Mouse (Mus musculus) MEL (cell line): ENCODE results near the gene Prrt4. TPM values are rescaled to one million over a fixed set of nuclear protein-coding genes. Genes with fewer than 3 reads are reported as not detected.

Source experiments
- DNase-seq: peaks from one replicate; pipeline ENCODE4 v3.0.0; 2011; ENCODE audit warnings: low read depth, low spot score
- H3K27ac ChIP-seq: 2 replicates; pipeline ENCODE4 v1.5.1; 2012; ENCODE audit warnings: low read depth, mild to moderate bottlenecking, control low read depth, low read length, moderate library complexity; ENCODE audit not compliant: control insufficient read depth
- H3K27me3 ChIP-seq, 2 experiments: fragments of 150-350 bp in 1 of 2; sonication (generic) in 1 of 2; 2 replicates each; pipeline ENCODE4 v1.6.1; 2012; ENCODE audit warnings: low read length in 2 of 2, mild to moderate bottlenecking in 2 of 2, improper control_type of control experiment in 1 of 2, moderate library complexity in 1 of 2; ENCODE audit not compliant: insufficient read depth in 2 of 2, control insufficient read depth in 1 of 2
- H3K36me3 ChIP-seq, 2 experiments: 2 replicates each; pipeline ENCODE4 v1.6.1; 2012 to 2014; ENCODE audit warnings: low read length in 2 of 2, improper control_type of control experiment in 1 of 2, inconsistent platforms in 1 of 2, mild to moderate bottlenecking in 1 of 2; ENCODE audit not compliant: insufficient read depth in 2 of 2, control insufficient read depth in 1 of 2
- H3K4me1 ChIP-seq, 2 experiments: fragments of 150-350 bp in 1 of 2; sonication (generic) in 1 of 2; 2 replicates each; pipeline ENCODE4 v1.6.1; 2012; ENCODE audit warnings: low read length in 2 of 2, improper control_type of control experiment in 1 of 2, mild to moderate bottlenecking in 1 of 2; ENCODE audit not compliant: insufficient read depth in 2 of 2, control insufficient read depth in 1 of 2
- H3K4me3 ChIP-seq, 2 experiments: fragments of 150-350 bp in 1 of 2; sonication (generic) in 1 of 2; 2 replicates each; pipeline ENCODE4 v1.5.1; 2012; ENCODE audit warnings: low read depth in 2 of 2, low read length in 2 of 2, mild to moderate bottlenecking in 2 of 2, moderate library complexity in 2 of 2, control low read depth in 1 of 2, improper control_type of control experiment in 1 of 2; ENCODE audit not compliant: control insufficient read depth in 1 of 2, insufficient read depth in 1 of 2
- H3K79me2 ChIP-seq: 2 replicates; pipeline ENCODE4 v1.6.1; 2012; ENCODE audit warnings: mild to moderate bottlenecking, low read length, moderate library complexity; ENCODE audit not compliant: control insufficient read depth, poor library complexity, insufficient read depth
- H3K9ac ChIP-seq: 2 replicates; pipeline ENCODE4 v1.6.1; 2012; ENCODE audit warnings: low read depth, mild to moderate bottlenecking, control low read depth, low read length, moderate library complexity; ENCODE audit not compliant: control insufficient read depth, poor library complexity, severe bottlenecking
- H3K9me3 ChIP-seq: fragments of 150-350 bp; sonication (generic); replicated peaks from 2 replicates; pipeline ENCODE4 v1.6.1; 2012; ENCODE audit warnings: mild to moderate bottlenecking, low read length, improper control_type of control experiment, moderate library complexity; ENCODE audit not compliant: insufficient read depth
- CHD2 ChIP-seq: IDR thresholded peaks from 2 replicates; pipeline ENCODE4 v1.6.1; 2011; ENCODE audit warnings: low read length, improper control_type of control experiment
- CTCF ChIP-seq, 3 experiments: IDR thresholded peaks in 2 of 3; conservative IDR thresholded peaks in 1 of 3; 2 replicates each; pipeline ENCODE4 v1.5.1; 2011 to 2012; ENCODE audit warnings: low read length in 3 of 3, low read depth in 2 of 3, mild to moderate bottlenecking in 2 of 3, improper control_type of control experiment in 1 of 3, inconsistent platforms in 1 of 3, mixed read lengths in 1 of 3, moderate library complexity in 1 of 3; ENCODE audit not compliant: control insufficient read depth in 1 of 3, insufficient read depth in 1 of 3, poor library complexity in 1 of 3, severe bottlenecking in 1 of 3
- ELF1 ChIP-seq: IDR thresholded peaks from 2 replicates; pipeline ENCODE4 v1.6.1; 2014; ENCODE audit warnings: low read depth, mild to moderate bottlenecking, inconsistent platforms, low read length, improper control_type of control experiment, moderate library complexity
- EP300 ChIP-seq, 2 experiments: IDR thresholded peaks; 2 replicates each; pipeline ENCODE4 v1.6.1; 2011; ENCODE audit warnings: improper control_type of control experiment in 2 of 2, low read length in 2 of 2, low read depth in 1 of 2, mild to moderate bottlenecking in 1 of 2
- GABPA ChIP-seq: IDR thresholded peaks from 2 replicates; pipeline ENCODE4 v1.6.1; 2012; ENCODE audit warnings: low read depth, mild to moderate bottlenecking, inconsistent platforms, low read length, improper control_type of control experiment, moderate library complexity
- GATA1 ChIP-seq: IDR thresholded peaks from 2 replicates; pipeline ENCODE4 v1.6.1; 2011; ENCODE audit warnings: low read depth, low read length, improper control_type of control experiment
- JUND ChIP-seq: IDR thresholded peaks from 2 replicates; pipeline ENCODE4 v1.6.1; 2011; ENCODE audit warnings: low read depth, mild to moderate bottlenecking, improper control_type of control experiment, low read length
- MAX ChIP-seq: IDR thresholded peaks from 2 replicates; pipeline ENCODE4 v1.6.1; 2011; ENCODE audit warnings: low read length, improper control_type of control experiment
- MAZ ChIP-seq: IDR thresholded peaks from 2 replicates; pipeline ENCODE4 v1.6.1; 2012; ENCODE audit warnings: low read depth, mild to moderate bottlenecking, inconsistent platforms, low read length, improper control_type of control experiment
- MEF2A ChIP-seq: IDR thresholded peaks from 2 replicates; pipeline ENCODE4 v1.6.1; 2014; ENCODE audit warnings: low read depth, mild to moderate bottlenecking, inconsistent platforms, low read length, improper control_type of control experiment; ENCODE audit not compliant: poor library complexity, insufficient replicate concordance, severe bottlenecking; ENCODE audit errors: extremely low read depth
- MXI1 ChIP-seq: IDR thresholded peaks from 2 replicates; pipeline ENCODE4 v1.6.1; 2011; ENCODE audit warnings: mild to moderate bottlenecking, low read depth, low read length, improper control_type of control experiment
- MYC ChIP-seq: IDR thresholded peaks from 2 replicates; pipeline ENCODE4 v1.6.1; 2011; ENCODE audit warnings: low read depth, mild to moderate bottlenecking, low read length, improper control_type of control experiment, moderate library complexity
- NELFE ChIP-seq: IDR thresholded peaks from 2 replicates; pipeline ENCODE4 v1.6.1; 2011; ENCODE audit warnings: low read depth, low read length, improper control_type of control experiment
- NRF1 ChIP-seq: IDR thresholded peaks from 2 replicates; pipeline ENCODE4 v1.6.1; 2014; ENCODE audit warnings: low read depth, mild to moderate bottlenecking, inconsistent platforms, low read length, improper control_type of control experiment, moderate library complexity; ENCODE audit not compliant: poor library complexity, insufficient read depth, severe bottlenecking
- POLR2A ChIP-seq, 2 experiments: IDR thresholded peaks; 2 replicates each; pipeline ENCODE4 v1.6.1; 2011 to 2012; ENCODE audit warnings: low read length in 2 of 2, mild to moderate bottlenecking in 2 of 2, control low read depth in 1 of 2, improper control_type of control experiment in 1 of 2, low read depth in 1 of 2, moderate library complexity in 1 of 2; ENCODE audit not compliant: control insufficient read depth in 1 of 2, insufficient read depth in 1 of 2, poor library complexity in 1 of 2
- POLR2AphosphoS5 ChIP-seq: IDR thresholded peaks from 2 replicates; pipeline ENCODE4 v1.6.1; 2012; ENCODE audit warnings: low read depth, borderline replicate concordance, mild to moderate bottlenecking, inconsistent platforms, low read length, moderate library complexity, mixed read lengths
- RCOR1 ChIP-seq: IDR thresholded peaks from 2 replicates; pipeline ENCODE4 v1.6.1; 2012; ENCODE audit warnings: low read depth, mild to moderate bottlenecking, inconsistent platforms, low read length, improper control_type of control experiment
- SIN3A ChIP-seq: IDR thresholded peaks from 2 replicates; pipeline ENCODE4 v1.6.1; 2012; ENCODE audit warnings: low read length, improper control_type of control experiment, inconsistent platforms
- SMC3 ChIP-seq: IDR thresholded peaks from 2 replicates; pipeline ENCODE4 v1.6.1; 2011; ENCODE audit warnings: low read depth, low read length, improper control_type of control experiment
- TAL1 ChIP-seq: IDR thresholded peaks from 2 replicates; pipeline ENCODE4 v1.6.1; 2012; ENCODE audit warnings: mild to moderate bottlenecking, inconsistent platforms, low read length, moderate library complexity, mixed read lengths
- TCF12 ChIP-seq: IDR thresholded peaks from 2 replicates; pipeline ENCODE4 v1.6.1; 2014; ENCODE audit warnings: low read depth, mild to moderate bottlenecking, inconsistent platforms, low read length, improper control_type of control experiment, moderate library complexity
- USF1 ChIP-seq: IDR thresholded peaks from 2 replicates; pipeline ENCODE4 v1.6.1; 2014; ENCODE audit warnings: low read depth, mild to moderate bottlenecking, inconsistent platforms, low read length, improper control_type of control experiment, moderate library complexity
- USF2 ChIP-seq, 2 experiments: IDR thresholded peaks; 2 replicates each; pipeline ENCODE4 v1.6.1; 2011 to 2012; ENCODE audit warnings: improper control_type of control experiment in 2 of 2, low read length in 2 of 2, borderline replicate concordance in 1 of 2, inconsistent platforms in 1 of 2, low read depth in 1 of 2, mild to moderate bottlenecking in 1 of 2; ENCODE audit not compliant: insufficient read depth in 1 of 2
- ZC3H11A ChIP-seq: IDR thresholded peaks from 2 replicates; pipeline ENCODE4 v1.6.1; 2012; ENCODE audit warnings: low read depth, mild to moderate bottlenecking, inconsistent platforms, low read length, improper control_type of control experiment
- ZNF384 ChIP-seq: IDR thresholded peaks from 2 replicates; pipeline ENCODE4 v1.6.1; 2012; ENCODE audit warnings: low read depth, mild to moderate bottlenecking, inconsistent platforms, low read length, improper control_type of control experiment
- polyA plus RNA-seq, 2 experiments: library from polyadenylated mRNA; stranded (reverse) in 1 of 2; unstranded in 1 of 2; fragments of >175 nt in 1 of 2; fragments of >200 nt in 1 of 2; gene quantifications; 2 replicates each; pipeline versions ENCODE4 v1.2.1 to v1.2.4; 2012; ENCODE audit warnings: low replicate concordance in 2 of 2, low read depth in 1 of 2; ENCODE audit not compliant: insufficient read length in 2 of 2, insufficient read depth in 1 of 2, missing spikeins in 1 of 2
- total RNA-seq: library from RNA; depleted of rRNA; stranded (reverse); fragments of 300-350 nt; gene quantifications from 2 replicates; pipeline ENCODE4 v1.2.3, GENCODE M21; 2012

Gene Prrt4
- total and polyA plus RNA-seq, 3 experiments: 0.17 TPM; not detected in 2

GRCm38 (mm10) chr6:29175113-29175512 is 4.3 kb downstream of the Prrt4 start:
- Histone ChIP-seq H3K4me1 (no peaks in the 10 kb centered on the region), H3K4me3 (no peak overlapping the region), H3K9me3 (no peaks in the 10 kb centered on the region), H3K9ac (no peak overlapping the region), H3K27me3 (peaks cover 7 to 31% of the 10 kb centered on the region in 2 experiments), H3K79me2 (no peaks in the 10 kb centered on the region), H3K36me3 (no peaks in the 10 kb centered on the region), H3K27ac (no peak overlapping the region)
- no peak for DNase-seq
- no peak for TF ChIP-seq GATA1

DNA sequence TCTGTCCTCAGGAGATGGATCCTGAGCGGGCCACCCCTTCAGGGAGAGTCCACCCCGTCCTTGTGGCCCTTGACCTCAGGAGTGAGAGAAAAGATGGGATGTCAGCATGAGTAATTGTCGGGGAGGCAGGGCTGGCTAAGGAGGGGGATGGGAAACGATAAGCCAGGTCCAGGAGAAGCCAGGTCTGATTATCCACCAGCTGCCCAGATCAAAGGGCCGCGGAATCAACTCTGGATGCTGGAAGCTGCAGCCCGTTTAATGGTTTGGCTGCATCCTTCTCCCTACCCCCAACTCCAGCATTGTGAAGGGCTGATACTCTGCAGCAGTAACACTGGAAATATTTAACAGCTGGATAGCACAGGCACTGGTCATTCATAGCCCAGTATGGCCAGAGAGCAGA is 5.0 kb downstream of the Prrt4 start:
- no peak overlapping the region for H3K4me3 ChIP-seq
- TF ChIP-seq MAX (no peak), USF2 (IDR thresholded peaks at IDR 0.05; ENCODE audit: borderline replicate concordance in 1 of 2, insufficient read depth in 1 of 2, low read depth in 1 of 2, low read length in 2 of 2) (no peak), SIN3A (no peak), NRF1 (no peak), CHD2 (no peak), MAZ (no peak), USF1 (no peak), RCOR1 (no peak), MXI1 (no peak), MEF2A (no peak)
- no peak overlapping the region for H3K27ac ChIP-seq
- H3K36me3 ChIP-seq: no peaks in the 10 kb centered on the region
- no peaks in the 10 kb centered on the region for H3K4me1 ChIP-seq
- H3K79me2 ChIP-seq: no peaks in the 10 kb centered on the region
- H3K9ac ChIP-seq: no peak overlapping the region
- H3K27me3 ChIP-seq: peaks cover 9 to 33% of the 10 kb centered on the region in 2 experiments
- no peaks in the 10 kb centered on the region for H3K9me3 ChIP-seq
- DNase-seq: no peak

DNA sequence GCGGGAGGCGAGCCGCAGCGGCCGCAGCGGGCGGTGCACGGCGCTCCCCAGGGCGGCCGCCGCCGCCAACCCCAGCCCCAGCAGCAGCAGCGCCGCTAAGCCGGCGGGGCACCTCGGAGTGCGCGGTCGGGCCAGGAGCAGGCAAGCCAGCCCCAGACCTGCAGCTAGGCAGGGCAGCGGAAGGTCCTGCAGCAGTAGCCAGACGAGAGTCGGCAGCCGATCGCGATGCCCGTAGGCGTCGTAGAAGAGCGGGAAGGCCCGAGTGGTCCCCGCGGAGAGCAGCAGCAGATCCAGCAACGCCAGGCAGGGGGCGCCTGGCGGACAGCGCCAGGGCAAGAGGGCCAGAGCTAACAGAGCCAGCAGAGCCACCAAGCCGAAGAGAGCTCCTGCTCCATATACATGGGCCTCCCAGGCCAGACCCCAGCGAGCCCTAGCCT is 8.4 kb downstream of the Prrt4 start:
- no peaks in the 10 kb centered on the region for H3K36me3 ChIP-seq
- H3K27ac ChIP-seq: no peak overlapping the region
- H3K4me3 ChIP-seq: peak overlapping the region; percentile 54 to 56; a peak in 3 of 4 replicates
- peaks cover 9 to 24% of the 10 kb centered on the region in 2 experiments for H3K27me3 ChIP-seq
- H3K9ac ChIP-seq: peak overlapping the region; percentile 56
- DNase-seq: peak; percentile 81
- no peaks in the 10 kb centered on the region for H3K4me1 ChIP-seq
- no peaks in the 10 kb centered on the region for H3K9me3 ChIP-seq
- H3K79me2 ChIP-seq: no peaks in the 10 kb centered on the region
- TF ChIP-seq MAX: 0 out of 2 replicates have a peak, but pooled peaks have one; percentile 15
- no peak for TF ChIP-seq RCOR1
- TF ChIP-seq NELFE: no peak
- no peak for TF ChIP-seq JUND
- no peak for TF ChIP-seq EP300 (IDR thresholded peaks at IDR 0.05; ENCODE audit: low read depth in 1 of 2, low read length in 2 of 2)
- no peak for TF ChIP-seq CHD2
- TF ChIP-seq MYC: no peak
- no peak for TF ChIP-seq GABPA
- no peak for TF ChIP-seq POLR2AphosphoS5
- TF ChIP-seq USF1: no peak
- TF ChIP-seq ELF1: no peak
- no peak for TF ChIP-seq TAL1
- no peak for TF ChIP-seq MAZ
- TF ChIP-seq POLR2A (IDR thresholded peaks at IDR 0.05; ENCODE audit: control insufficient read depth in 1 of 2, insufficient read depth in 1 of 2, low read depth in 1 of 2, low read length in 2 of 2, poor library complexity in 1 of 2): no peak
- peak; percentile 78 for TF ChIP-seq SMC3
- no peak for TF ChIP-seq NRF1
- peak; percentile 58 to 87 (median 75) for TF ChIP-seq CTCF (IDR thresholded peaks at IDR 0.05 in 2 of 3, conservative IDR thresholded peaks at IDR 0.05 in 1 of 3; ENCODE audit: control insufficient read depth in 1 of 3, insufficient read depth in 1 of 3, low read depth in 2 of 3, low read length in 3 of 3, poor library complexity in 1 of 3, severe bottlenecking in 1 of 3)
- TF ChIP-seq ZC3H11A: peak; percentile 28; the same call in 1 of the 2 replicates
- TF ChIP-seq TCF12: no peak
- no peak for TF ChIP-seq ZNF384
